Mouse (Mus musculus): ENCODE results near the gene Gm47969.

DNA sequence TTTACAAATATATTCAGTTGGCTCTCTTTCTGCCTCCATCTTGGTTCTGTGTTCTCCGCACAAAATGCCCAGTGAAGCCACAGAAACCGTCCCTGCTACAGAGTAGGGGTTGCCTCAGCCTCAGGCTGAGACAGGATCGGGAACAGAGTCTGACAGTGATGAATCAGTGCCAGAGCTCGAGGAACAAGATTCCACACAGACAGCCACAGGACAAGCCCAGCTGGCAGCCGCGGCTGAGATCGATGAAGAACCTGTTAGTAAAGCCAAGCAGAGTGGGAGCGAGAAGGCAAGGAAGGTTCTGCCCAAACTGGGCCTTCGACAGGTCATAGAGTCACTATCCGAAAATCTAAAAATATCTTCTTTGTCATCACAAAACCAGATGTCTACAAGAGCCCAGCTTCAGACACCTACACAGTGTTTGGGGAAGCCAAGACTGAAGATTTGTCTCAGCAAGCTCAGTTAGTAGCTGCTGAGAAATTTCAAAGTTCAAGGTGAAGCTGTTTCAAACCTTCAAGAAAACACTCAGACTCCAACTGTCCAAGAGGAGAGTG, 29.3 kb upstream of the Gm47969 start:
- TF ChIP-seq GATA1 (IDR thresholded peaks at IDR 0.05; ENCODE audit: borderline replicate concordance, low read length) (no peak), FLI1 (IDR thresholded peaks at IDR 0.05; ENCODE audit: low read length) (no peak)

All from megakaryocyte, embryonic 14.5 days (primary cell).